Mouse (Mus musculus) gastrocnemius, postnatal 10 days (tissue): ENCODE data around the gene Adora3. TPM values are rescaled to one million over a fixed set of nuclear protein-coding genes. Genes with fewer than 3 reads are reported as not detected.

Experiments used
- DNase-seq: peaks from one replicate; pipeline ENCODE4 v3.0.0; 2021; ENCODE audit warnings: mixed read lengths
- total RNA-seq, 2 experiments: library from RNA; stranded (reverse); gene quantifications; 2 replicates each; pipeline ENCODE4 v1.2.3; 2021

Gene Adora3
- total RNA-seq, 2 experiments from 2014 or later = 0.19 to 0.29 TPM

DNA sequence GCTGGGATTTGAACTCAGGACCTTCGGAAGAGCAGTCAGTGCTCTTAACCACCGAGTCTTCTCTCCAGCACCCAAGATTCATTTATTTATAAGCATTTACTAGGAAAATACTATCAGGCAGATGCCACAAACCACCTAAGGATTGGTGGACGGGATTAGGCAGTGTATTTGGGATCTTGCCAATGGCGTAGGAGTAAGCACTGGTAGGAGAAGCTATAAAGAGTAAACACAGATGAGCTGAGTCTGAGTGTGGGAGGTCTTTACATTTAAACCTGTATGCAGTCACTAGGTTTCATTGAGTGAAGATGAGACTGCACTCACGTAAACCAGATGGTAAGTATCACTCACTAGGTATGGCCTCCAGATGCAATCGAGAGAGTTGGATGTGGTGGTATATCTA lies 63.3 kb downstream of the Adora3 start:
- DNase-seq = no peak

GRCm38 (mm10) chr3:105935033-105935432 lies 64.4 kb downstream of the Adora3 start:
- DNase-seq = peak; percentile 64

GRCm38 (mm10) chr3:105936111-105936510 lies 65.5 kb downstream of the Adora3 start:
- DNase-seq = no peak

- DNase-seq = no peak
These were observed 80.7 kb downstream of the Adora3 start for GRCm38 (mm10) chr3:105951348-105951747.

DNA sequence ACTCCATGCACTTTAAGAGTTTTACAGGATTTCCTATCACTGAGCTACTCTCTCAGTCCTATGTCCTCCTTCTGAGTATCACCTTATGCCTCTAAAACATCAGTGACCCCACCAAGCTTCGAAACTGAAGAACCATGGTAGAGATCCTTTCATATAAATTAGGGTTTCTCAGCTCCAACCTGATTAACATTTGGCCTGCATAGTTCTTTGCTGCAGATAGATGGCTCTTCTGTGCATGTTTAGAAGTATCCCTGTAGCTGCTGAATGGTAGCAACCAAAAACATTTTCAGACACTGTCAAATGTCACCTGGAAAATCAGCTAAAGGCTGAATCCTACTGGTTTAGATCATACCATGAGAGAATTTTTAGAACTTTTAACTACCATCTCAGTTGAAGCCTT lies 86.6 kb downstream of the Adora3 start:
- no peak for DNase-seq

DNA sequence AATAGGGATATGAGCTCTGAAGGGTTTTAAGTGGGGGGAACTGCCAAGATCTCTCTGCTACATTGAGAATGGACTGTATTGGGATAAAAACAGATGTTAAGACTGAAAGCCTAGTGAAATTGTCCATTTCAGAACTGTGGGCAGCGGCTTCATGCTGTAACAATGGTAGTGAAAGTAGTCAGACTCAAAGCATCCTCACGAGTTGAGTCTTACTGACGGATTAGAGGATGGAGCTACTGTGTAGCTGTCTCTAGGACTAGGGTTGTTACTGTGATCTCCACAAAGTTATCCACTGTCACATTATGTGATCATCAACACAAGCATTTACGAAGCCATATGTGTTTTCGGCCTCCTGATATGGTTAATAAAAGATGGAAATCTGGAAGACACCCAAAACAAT lies 87.5 kb downstream of the Adora3 start:
- no peak for DNase-seq

Other genes with a start within 250 kb of the Adora3 start
- gene Ddx20, start 183.3 kb upstream of the Adora3 start, total RNA-seq = 1 to 10 TPM; 8.6 to 9.7 TPM
- 10 to 100 TPM in 1 of 2 experiments, 1 to 10 TPM in 1; 9.7 to 14.6 TPM for gene Inka2, start 166.3 kb upstream of the Adora3 start, total RNA-seq
- gene Rap1a, start 69.5 kb upstream of the Adora3 start, total RNA-seq = 100 to 1,000 TPM; 126 to 130 TPM
- under 1 TPM in 1 of 2 experiments, not detected in 1; 0.36 TPM for gene Tmigd3, start within 50 bp of the Adora3 start, total RNA-seq
- under 1 TPM; 0.35 to 0.52 TPM for gene I830077J02Rik, start 61.8 kb downstream of the Adora3 start, total RNA-seq
- gene Wdr77, start 88.5 kb downstream of the Adora3 start, total RNA-seq = 10 to 100 TPM; 36.0 to 40.6 TPM
- 100 to 1,000 TPM; 528 to 633 TPM for gene Atp5f1, start 89.2 kb downstream of the Adora3 start, total RNA-seq
- 1 to 10 TPM in 1 of 2 experiments, under 1 TPM in 1; 0.49 to 1.7 TPM for gene Ovgp1, start 102.9 kb downstream of the Adora3 start, total RNA-seq
- gene Pifo, start 143.8 kb downstream of the Adora3 start, total RNA-seq = not detected
- gene Chil5, start 162.0 kb downstream of the Adora3 start, total RNA-seq = not detected
- gene Chia1, start 242.4 kb downstream of the Adora3 start, total RNA-seq = not detected